Mouse (Mus musculus) leukemia stem cell, adult 10-12 weeks (primary cell): ENCODE measurements around the gene Dus3l. TPM values are rescaled to one million over a fixed set of nuclear protein-coding genes. Genes with fewer than 3 reads are reported as not detected.

Experiments
- polyA plus RNA-seq: library from polyadenylated mRNA; stranded (reverse); fragments of >175 nt; gene quantifications from 2 replicates; pipeline ENCODE4 v1.2.3, GENCODE M21; 2012; ENCODE audit warnings: low replicate concordance

Dus3l gene
- 63.0 and 71.4 TPM in 2 replicates for polyA plus RNA-seq

GRCm38 (mm10) chr17:56764474-56765354, at the start of gene Dus3l:
TSS of gene Dus3l (plus strand) at chr17:56764757.

GRCm38 (mm10) chr17:56717363-56718058, 47.0 kb upstream of the Dus3l start, which contains the start of the genes Ndufa11 and Vmac:
TSS of gene Ndufa11 (plus strand) at chr17:56717767.
TSS of gene Vmac (minus strand) at chr17:56718022.

GRCm38 (mm10) chr17:56757416-56758123, 7.0 kb upstream of the Dus3l start, which contains the start of gene Nrtn:
TSS of gene Nrtn (minus strand) at chr17:56757530.

GRCm38 (mm10) chr17:56769950-56770349, 5.4 kb downstream of the Dus3l start, which contains the start of gene Prr22:
TSS of gene Prr22 (plus strand) at chr17:56770250.

Other genes starting within 250 kb of the Dus3l start
- gene Gm20219, start 210.4 kb upstream of the Dus3l start, polyA plus RNA-seq, result 0.24 and 1.5 TPM in 2 replicates
- gene Safb2, start 180.2 kb upstream of the Dus3l start, polyA plus RNA-seq, result 103 and 278 TPM in 2 replicates
- gene Safb, start 179.9 kb upstream of the Dus3l start, polyA plus RNA-seq, result 48.7 and 140 TPM in 2 replicates
- 17.6 and 130 TPM in 2 replicates for gene 2410015M20Rik, start 155.0 kb upstream of the Dus3l start, polyA plus RNA-seq
- gene Rpl36, start 151.3 kb upstream of the Dus3l start, polyA plus RNA-seq, result 3,958 and 5,079 TPM in 2 replicates
- gene Lonp1, start 137.9 kb upstream of the Dus3l start, polyA plus RNA-seq, result 86.9 and 144 TPM in 2 replicates
- not detected in 2 replicates for gene Catsperd, start 136.6 kb upstream of the Dus3l start, polyA plus RNA-seq
- 102 and 138 TPM in 2 replicates for gene Ranbp3, start 91.5 kb upstream of the Dus3l start, polyA plus RNA-seq
- 88.2 and 116 TPM in 2 replicates for gene Ndufa11, start 47.0 kb upstream of the Dus3l start, polyA plus RNA-seq
- 8.6 and 9.8 TPM in 2 replicates for gene Vmac, start 46.7 kb upstream of the Dus3l start, polyA plus RNA-seq
- gene Nrtn, start 7.2 kb upstream of the Dus3l start, polyA plus RNA-seq, result 1.7 and 2.5 TPM in 2 replicates
- 22.2 and 50.3 TPM in 2 replicates for gene Prr22, start 5.5 kb downstream of the Dus3l start, polyA plus RNA-seq
- 80.3 and 90.4 TPM in 2 replicates for gene Rfx2, start 66.3 kb downstream of the Dus3l start, polyA plus RNA-seq
- not detected in 2 replicates for gene Acsbg2, start 109.7 kb downstream of the Dus3l start, polyA plus RNA-seq
- not detected in 2 replicates for gene 1700061G19Rik, start 110.7 kb downstream of the Dus3l start, polyA plus RNA-seq
- gene Mllt1, start 170.7 kb downstream of the Dus3l start, polyA plus RNA-seq, result 120 and 136 TPM in 2 replicates
- gene Acer1, start 217.4 kb downstream of the Dus3l start, polyA plus RNA-seq, result not detected in 2 replicates
- 77.6 and 206 TPM in 2 replicates for gene Clpp, start 225.5 kb downstream of the Dus3l start, polyA plus RNA-seq
- gene Alkbh7, start 232.6 kb downstream of the Dus3l start, polyA plus RNA-seq, result 20.6 and 31.9 TPM in 2 replicates
- 2.3 and 3.1 TPM in 2 replicates for gene Pspn, start 235.3 kb downstream of the Dus3l start, polyA plus RNA-seq
- gene Gtf2f1, start 246.5 kb downstream of the Dus3l start, polyA plus RNA-seq, result 144 and 226 TPM in 2 replicates
- not detected in 2 replicates for gene Gm17949, start 246.7 kb downstream of the Dus3l start, polyA plus RNA-seq